Mouse (Mus musculus) embryonic fibroblast, embryonic 13.5 days (primary cell): ENCODE data around the gene Agap1.

Source experiments
- CTCF ChIP-seq: IDR thresholded peaks from 2 replicates; pipeline ENCODE4 v1.5.1; 2011; ENCODE audit warnings: mild to moderate bottlenecking, control low read depth, low read length, moderate library complexity, borderline replicate concordance; ENCODE audit not compliant: insufficient read depth
- POLR2A ChIP-seq: IDR thresholded peaks from 2 replicates; pipeline ENCODE4 v1.6.1; 2011; ENCODE audit warnings: low read depth, mild to moderate bottlenecking, control low read depth, low read length, moderate library complexity

GRCm38 (mm10) chr1:89621014-89621791 lies 166.6 kb downstream of the Agap1 start:
- TF ChIP-seq CTCF (no peak), POLR2A (no peak)
